Mouse (Mus musculus): ENCODE measurements at regions not wholly inside any gene's neighbourhood (a gene's known extent, or its start where the extent isn't known, plus 50 kb on each side); places are given as distances from the start of the nearest gene placed in this dataset.
A peak's percentile ranks its signal among the peaks of the same experiment; 100 is the strongest.

GRCm38 (mm10) chr7:84800966-84801365, 52.4 kb upstream of the Olfr291 start:
- DNase-seq (ENCODE audit: low spot score) = no peak

- DNase-seq (ENCODE audit: low spot score) = no peak
These were observed 58.7 kb upstream of the Olfr291 start for GRCm38 (mm10) chr7:84794655-84795054.

- peak; percentile 82 for DNase-seq (ENCODE audit: low spot score)
These were observed 74.0 kb upstream of the Olfr291 start for GRCm38 (mm10) chr7:84779276-84779825.

GRCm38 (mm10) chr7:84777696-84778095, 75.7 kb upstream of the Olfr291 start:
- DNase-seq (ENCODE audit: low spot score) = no peak

GRCm38 (mm10) chr7:84756261-84756660, 66.5 kb upstream of the Zfand6 start:
- no peak for DNase-seq (ENCODE audit: low spot score)

GRCm38 (mm10) chr7:84753361-84753760, 63.6 kb upstream of the Zfand6 start:
- no peak for DNase-seq (ENCODE audit: low spot score)

- peak; percentile 41 for DNase-seq (ENCODE audit: low spot score)
These were observed 59.9 kb upstream of the Zfand6 start for GRCm38 (mm10) chr7:84749434-84750301.

GRCm38 (mm10) chr7:84747847-84748246, 58.1 kb upstream of the Zfand6 start:
- DNase-seq (ENCODE audit: low spot score) = no peak

- no peak for DNase-seq (ENCODE audit: low spot score)
These were observed 54.7 kb upstream of the Zfand6 start for GRCm38 (mm10) chr7:84744321-84745070.

- DNase-seq (ENCODE audit: low spot score) = no peak
These were observed 50.2 kb upstream of the Zfand6 start for GRCm38 (mm10) chr7:84739965-84740390.
